20 mouse cellular contexts compared by ENCODE assay signal in genomic region chr14:21614103-21614502, GRCm38 (mm10).
DNase-seq lines count a peak whose midpoint lies in the region; ATAC-seq and TF ChIP-seq lines count a peak whose summit lies in the region.
"Had no signal": no experiment of that assay in that cellular context is flagged by ENCODE, and none has a peak within 500 bp of the region (broad histone marks: within the 10 kb centered on the region; RNA-seq: fewer than 3 reads in every experiment).

No protein-coding gene starts in this region.

- H3K27me3 ChIP-seq in hindbrain, embryonic 13.5 days = no peaks in the 10 kb centered on the region
- H3K27me3 ChIP-seq in hindbrain, embryonic 11.5 days (ENCODE audit: control insufficient read depth, insufficient read depth, low read length) = no peaks in the 10 kb centered on the region
- no peaks in the 10 kb centered on the region for H3K27me3 ChIP-seq in limb, embryonic 12.5 days
- H3K27me3 ChIP-seq in limb, embryonic 10.5 days (ENCODE audit: low read depth, poor library complexity, severe bottlenecking) = no peaks in the 10 kb centered on the region
- H3K27me3 ChIP-seq in midbrain, embryonic 14.5 days (ENCODE audit: control insufficient read depth, insufficient read depth, low read length) = no peaks in the 10 kb centered on the region
- H3K27me3 ChIP-seq in heart, embryonic 10.5 days (ENCODE audit: insufficient read depth, poor library complexity, severe bottlenecking) = no peaks in the 10 kb centered on the region

- DNase-seq in hindbrain, embryonic 11.5 days (ENCODE audit: low spot score) = no peak
- DNase-seq in limb, embryonic 10.5 days (ENCODE audit: low spot score) = no peak
- DNase-seq in midbrain, embryonic 14.5 days = no peak
- no peak for DNase-seq in heart, embryonic 10.5 days (ENCODE audit: low spot score)
- DNase-seq: adrenal gland, postnatal 36 days; cerebellum, adult 11-12 months; cerebellum, postnatal 10 days; heart, postnatal 4 days; kidney, postnatal 25 days; lung, postnatal 4 days; thymus, adult 2 months; thymus, postnatal 4 days had no signal

- ATAC-seq in hindbrain, embryonic 13.5 days (ENCODE audit: low FRiP score) = no peak
- no peak for ATAC-seq in hindbrain, embryonic 11.5 days (ENCODE audit: low FRiP score)
- no peak for ATAC-seq in limb, embryonic 12.5 days (ENCODE audit: insufficient number of reproducible peaks, insufficient read depth, low FRiP score, low TSS enrichment, low read depth)
- ATAC-seq in midbrain, embryonic 14.5 days (ENCODE audit: low FRiP score, low TSS enrichment) = no peak
- ATAC-seq: intestine, postnatal 0 days; midbrain, embryonic 16.5 days had no signal

- TF ChIP-seq CTCF in bone marrow macrophage, adult 2 months (IDR thresholded peaks at IDR 0.05; ENCODE audit: low read depth, low read length) = no peak
- TF ChIP-seq CTCF in olfactory bulb, adult 2 months (IDR thresholded peaks at IDR 0.05; ENCODE audit: insufficient read depth, low read depth, low read length) = no peak

- H3K9ac ChIP-seq in hindbrain, embryonic 13.5 days = no peak overlapping the region
- no peak overlapping the region for H3K9ac ChIP-seq in hindbrain, embryonic 11.5 days (ENCODE audit: low read depth, low read length)
- H3K9ac ChIP-seq in limb, embryonic 12.5 days (replicated peaks) = no peak overlapping the region
- no peak overlapping the region for H3K9ac ChIP-seq in midbrain, embryonic 14.5 days (replicated peaks; ENCODE audit: low read length)

- H3K9me3 ChIP-seq in hindbrain, embryonic 13.5 days = no peaks in the 10 kb centered on the region
- no peaks in the 10 kb centered on the region for H3K9me3 ChIP-seq in hindbrain, embryonic 11.5 days (ENCODE audit: control insufficient read depth, low read length)
- no peaks in the 10 kb centered on the region for H3K9me3 ChIP-seq in limb, embryonic 12.5 days
- no peaks in the 10 kb centered on the region for H3K9me3 ChIP-seq in limb, embryonic 10.5 days (replicated peaks)
- no peaks in the 10 kb centered on the region for H3K9me3 ChIP-seq in midbrain, embryonic 14.5 days (ENCODE audit: control insufficient read depth, low read length)
- no peaks in the 10 kb centered on the region for H3K9me3 ChIP-seq in heart, embryonic 10.5 days

- peaks cover 19% of the 10 kb centered on the region for H3K4me1 ChIP-seq in hindbrain, embryonic 13.5 days (replicated peaks)
- no peaks in the 10 kb centered on the region for H3K4me1 ChIP-seq in hindbrain, embryonic 11.5 days (replicated peaks; ENCODE audit: control insufficient read depth, insufficient read depth, low read length)
- peaks cover 35% of the 10 kb centered on the region for H3K4me1 ChIP-seq in limb, embryonic 12.5 days (replicated peaks)
- peaks cover 10% of the 10 kb centered on the region for H3K4me1 ChIP-seq in limb, embryonic 10.5 days
- peaks cover 38% of the 10 kb centered on the region for H3K4me1 ChIP-seq in bone marrow macrophage, adult 2 months (ENCODE audit: control insufficient read depth, insufficient read depth, low read length)
- peaks cover 18% of the 10 kb centered on the region for H3K4me1 ChIP-seq in olfactory bulb, adult 2 months (ENCODE audit: control insufficient read depth, insufficient read depth, low read length)
- peaks cover 9% of the 10 kb centered on the region for H3K4me1 ChIP-seq in midbrain, embryonic 14.5 days (ENCODE audit: control insufficient read depth, insufficient read depth, low read length)
- H3K4me1 ChIP-seq in heart, embryonic 10.5 days = peaks cover under 1% of the 10 kb centered on the region; the same call in 1 of the 2 replicates

- no peak for TF ChIP-seq POLR2A in bone marrow macrophage, adult 2 months (IDR thresholded peaks at IDR 0.05; ENCODE audit: borderline replicate concordance, low read depth, low read length)
- no peak for TF ChIP-seq POLR2A in olfactory bulb, adult 2 months (IDR thresholded peaks at IDR 0.05; ENCODE audit: insufficient read depth, low read depth, low read length)

- no peak overlapping the region for H3K4me2 ChIP-seq in hindbrain, embryonic 13.5 days
- H3K4me2 ChIP-seq in hindbrain, embryonic 11.5 days (replicated peaks; ENCODE audit: low read depth, low read length) = no peak overlapping the region
- H3K4me2 ChIP-seq in limb, embryonic 12.5 days = no peak overlapping the region
- H3K4me2 ChIP-seq in midbrain, embryonic 14.5 days (ENCODE audit: low read length) = no peak overlapping the region

- peak overlapping the region; percentile 71 for H3K27ac ChIP-seq in hindbrain, embryonic 13.5 days
- H3K27ac ChIP-seq in hindbrain, embryonic 11.5 days (ENCODE audit: low read depth, low read length) = no peak overlapping the region
- H3K27ac ChIP-seq in limb, embryonic 12.5 days = 0 out of 2 replicates have a peak overlapping the region, but pooled peaks have one; percentile 35
- no peak overlapping the region for H3K27ac ChIP-seq in limb, embryonic 10.5 days
- peak overlapping the region; percentile 71 for H3K27ac ChIP-seq in bone marrow macrophage, adult 2 months (ENCODE audit: insufficient read depth, low read depth, low read length)
- H3K27ac ChIP-seq in olfactory bulb, adult 2 months (ENCODE audit: insufficient read depth, low read depth, low read length) = peak overlapping the region; percentile 35; the same call in 1 of the 2 replicates
- no peak overlapping the region for H3K27ac ChIP-seq in midbrain, embryonic 14.5 days (replicated peaks; ENCODE audit: low read depth, low read length)
- no peak overlapping the region; the same call in 1 of the 2 replicates for H3K27ac ChIP-seq in heart, embryonic 10.5 days
- H3K27ac ChIP-seq: stomach, postnatal 0 days had no signal

- peaks cover 4% of the 10 kb centered on the region for H3K36me3 ChIP-seq in hindbrain, embryonic 13.5 days
- no peaks in the 10 kb centered on the region for H3K36me3 ChIP-seq in hindbrain, embryonic 11.5 days (ENCODE audit: control insufficient read depth, insufficient read depth, low read length)
- peaks cover 20% of the 10 kb centered on the region for H3K36me3 ChIP-seq in limb, embryonic 12.5 days
- peaks cover 17% of the 10 kb centered on the region for H3K36me3 ChIP-seq in limb, embryonic 10.5 days
- no peaks in the 10 kb centered on the region for H3K36me3 ChIP-seq in midbrain, embryonic 14.5 days (ENCODE audit: control insufficient read depth, insufficient read depth, low read length)
- peaks cover 6% of the 10 kb centered on the region; the same call in 1 of the 2 replicates for H3K36me3 ChIP-seq in heart, embryonic 10.5 days

- 84% methylated on average over 5 of the region's 5 CpGs for WGBS in hindbrain, embryonic 13.5 days
- 92% methylated on average over 5 of the region's 5 CpGs for WGBS in hindbrain, embryonic 11.5 days
- WGBS in limb, embryonic 12.5 days = 87% methylated on average over 5 of the region's 5 CpGs
- 91% methylated on average over 5 of the region's 5 CpGs for WGBS in limb, embryonic 10.5 days
- 68% methylated on average over 5 of the region's 5 CpGs for WGBS in olfactory bulb, adult 2 months
- 96% methylated on average over 5 of the region's 5 CpGs for WGBS in midbrain, embryonic 14.5 days
- 88% methylated on average over 5 of the region's 5 CpGs for WGBS in heart, embryonic 10.5 days

- H3K4me3 ChIP-seq in hindbrain, embryonic 13.5 days = no peak overlapping the region
- H3K4me3 ChIP-seq in hindbrain, embryonic 11.5 days (ENCODE audit: low read depth, low read length) = no peak overlapping the region
- no peak overlapping the region for H3K4me3 ChIP-seq in limb, embryonic 12.5 days (replicated peaks)
- H3K4me3 ChIP-seq in limb, embryonic 10.5 days = no peak overlapping the region
- H3K4me3 ChIP-seq in bone marrow macrophage, adult 2 months (ENCODE audit: insufficient read depth, low read length) = no peak overlapping the region
- H3K4me3 ChIP-seq in olfactory bulb, adult 2 months (ENCODE audit: insufficient read depth, low read depth, low read length) = no peak overlapping the region
- H3K4me3 ChIP-seq in midbrain, embryonic 14.5 days (replicated peaks; ENCODE audit: low read depth, low read length) = no peak overlapping the region
- no peak overlapping the region for H3K4me3 ChIP-seq in heart, embryonic 10.5 days
- H3K4me3 ChIP-seq: myocyte had no signal

Comparison
In these comparisons a context has a peak if more than half of its experiments do, and no peak if none do; other contexts are left out.
1. H3K27ac ChIP-seq: peak in hindbrain, embryonic 13.5 days (single experiment), limb, embryonic 12.5 days (single experiment), bone marrow macrophage, adult 2 months (single experiment) and olfactory bulb, adult 2 months (single experiment); none in hindbrain, embryonic 11.5 days (single experiment), limb, embryonic 10.5 days (single experiment), midbrain, embryonic 14.5 days (single experiment) and heart, embryonic 10.5 days (single experiment).